8 mouse cellular contexts compared by ENCODE assay signal in genomic region chr3:127790234-127791055, GRCm38 (mm10). TPM values are rescaled to one million over a fixed set of nuclear protein-coding genes. Genes with fewer than 3 reads are reported as not detected.
A peak's percentile ranks its signal among the peaks of the same experiment; 100 is the strongest.
DNase-seq lines count a peak whose midpoint lies in the region; ATAC-seq lines count a peak whose summit lies in the region.

No protein-coding gene starts in this region.

- peak overlapping the region; percentile 70 for H3K9ac ChIP-seq in forebrain, embryonic 13.5 days
- H3K9ac ChIP-seq in hindbrain, embryonic 15.5 days, result peak overlapping the region; percentile 40
- H3K9ac ChIP-seq in midbrain, embryonic 16.5 days (ENCODE audit: low read depth, low read length), result peak overlapping the region; percentile 50; the same call in 1 of the 2 replicates

- H3K27me3 ChIP-seq in forebrain, embryonic 13.5 days, result peaks cover 46% of the 10 kb centered on the region
- H3K27me3 ChIP-seq in hindbrain, embryonic 15.5 days, result peaks cover 36% of the 10 kb centered on the region
- H3K27me3 ChIP-seq in midbrain, embryonic 16.5 days (ENCODE audit: control insufficient read depth, insufficient read depth, low read depth, low read length), result peaks cover 23% of the 10 kb centered on the region

- peak overlapping the region; percentile 90 for H3K4me2 ChIP-seq in forebrain, embryonic 13.5 days
- peak overlapping the region; percentile 100 for H3K4me2 ChIP-seq in hindbrain, embryonic 15.5 days
- H3K4me2 ChIP-seq in midbrain, embryonic 16.5 days (ENCODE audit: low read length), result peak overlapping the region; percentile 96

- peak overlapping the region; percentile 60 for H3K4me3 ChIP-seq in forebrain, embryonic 13.5 days
- peak overlapping the region; percentile 56 for H3K4me3 ChIP-seq in hindbrain, embryonic 15.5 days
- H3K4me3 ChIP-seq in midbrain, embryonic 16.5 days (ENCODE audit: low read depth, low read length), result peak overlapping the region; percentile 44

- H3K36me3 ChIP-seq in forebrain, embryonic 13.5 days (ENCODE audit: poor library complexity, severe bottlenecking), result no peaks in the 10 kb centered on the region
- H3K36me3 ChIP-seq in hindbrain, embryonic 15.5 days, result no peaks in the 10 kb centered on the region
- no peaks in the 10 kb centered on the region for H3K36me3 ChIP-seq in midbrain, embryonic 16.5 days (ENCODE audit: control insufficient read depth, insufficient read depth, low read length)

- H3K4me1 ChIP-seq in forebrain, embryonic 13.5 days, result peaks cover 19% of the 10 kb centered on the region
- peaks cover 20% of the 10 kb centered on the region for H3K4me1 ChIP-seq in hindbrain, embryonic 15.5 days (replicated peaks)
- peaks cover 11% of the 10 kb centered on the region for H3K4me1 ChIP-seq in midbrain, embryonic 16.5 days (ENCODE audit: control insufficient read depth, insufficient read depth, low read length)

- under 1% methylated on average over 34 of the region's 36 CpGs for WGBS in forebrain, embryonic 13.5 days
- under 1% methylated on average over 36 of the region's 36 CpGs for WGBS in hindbrain, embryonic 15.5 days
- WGBS in midbrain, embryonic 16.5 days, result under 1% methylated on average over 34 of the region's 36 CpGs

- DNase-seq in left cerebral cortex, postnatal 10 days (ENCODE audit: extremely low spot score in 1 of 2, low spot score in 2 of 2), result peak; percentile 20 to 82
- no peak for DNase-seq in left cerebral cortex, adult 11 months (ENCODE audit: low spot score)
- peak; percentile 33 for DNase-seq in c-Kit-negative CD71-positive TER-119-positive erythroid progenitor cells, embryonic 14.5 days (ENCODE audit: low read depth, low spot score)
- peak; percentile 63 for DNase-seq in liver
- peak; percentile 58 for DNase-seq in testis, postnatal 10 days (ENCODE audit: low spot score)

- no peaks in the 10 kb centered on the region for H3K9me3 ChIP-seq in forebrain, embryonic 13.5 days (replicated peaks)
- H3K9me3 ChIP-seq in hindbrain, embryonic 15.5 days, result no peaks in the 10 kb centered on the region
- no peaks in the 10 kb centered on the region for H3K9me3 ChIP-seq in midbrain, embryonic 16.5 days (replicated peaks; ENCODE audit: control insufficient read depth, low read length, poor library complexity, severe bottlenecking)

- intact Hi-C loops in left cerebral cortex, postnatal 10 days (cut with DNase I), result no loop called here

- peak; percentile 81 for ATAC-seq in forebrain, embryonic 13.5 days
- ATAC-seq in hindbrain, embryonic 15.5 days (ENCODE audit: low FRiP score, low read depth), result peak; percentile 65
- peak; percentile 79 for ATAC-seq in midbrain, embryonic 16.5 days

- no peak overlapping the region for H3K27ac ChIP-seq in forebrain, embryonic 13.5 days
- H3K27ac ChIP-seq in hindbrain, embryonic 15.5 days (replicated peaks), result peak overlapping the region; percentile 28; the same call in 1 of the 2 replicates
- no peak overlapping the region; the same call in 1 of the 2 replicates for H3K27ac ChIP-seq in midbrain, embryonic 16.5 days (ENCODE audit: low read length)

RNA-seq across cellular contexts. Expression of gene Tifa, which starts 0.8 kb away (rescaled TPM):
- 1 to 10 TPM; 2.8 to 3.0 TPM for total RNA-seq in left cerebral cortex, postnatal 10 days (2021)
- 4.9 and 5.0 TPM in 2 replicates for polyA plus RNA-seq in forebrain, embryonic 13.5 days (2015; fragmentation: Nextera tagmentation; extraction: Ambion mirVana)
- polyA plus RNA-seq in hindbrain, embryonic 15.5 days (2015; fragmentation: Nextera tagmentation; extraction: Ambion mirVana), result 2.9 and 3.9 TPM in 2 replicates
- polyA plus RNA-seq in midbrain, embryonic 16.5 days (2015; fragmentation: Nextera tagmentation; extraction: Ambion mirVana), result 3.1 and 3.8 TPM in 2 replicates

RNA-seq across cellular contexts. Expression of gene Alpk1, which starts 10.1 kb away (rescaled TPM):
- 1 to 10 TPM; 3.9 to 5.9 TPM for total RNA-seq in left cerebral cortex, postnatal 10 days (2021)
- 1.1 and 1.4 TPM in 2 replicates for polyA plus RNA-seq in forebrain, embryonic 13.5 days (2015; fragmentation: Nextera tagmentation; extraction: Ambion mirVana)
- 0.68 and 0.71 TPM in 2 replicates for polyA plus RNA-seq in hindbrain, embryonic 15.5 days (2015; fragmentation: Nextera tagmentation; extraction: Ambion mirVana)
- polyA plus RNA-seq in midbrain, embryonic 16.5 days (2015; fragmentation: Nextera tagmentation; extraction: Ambion mirVana), result 0.38 and 0.73 TPM in 2 replicates

RNA-seq across cellular contexts. Expression of gene Ap1ar, which starts 46.9 kb away (rescaled TPM):
- total RNA-seq in left cerebral cortex, postnatal 10 days (2021), result 10 to 100 TPM; 70.6 to 76.0 TPM
- 62.3 and 73.0 TPM in 2 replicates for polyA plus RNA-seq in forebrain, embryonic 13.5 days (2015; fragmentation: Nextera tagmentation; extraction: Ambion mirVana)
- polyA plus RNA-seq in hindbrain, embryonic 15.5 days (2015; fragmentation: Nextera tagmentation; extraction: Ambion mirVana), result 90.4 and 104 TPM in 2 replicates
- 90.2 and 92.1 TPM in 2 replicates for polyA plus RNA-seq in midbrain, embryonic 16.5 days (2015; fragmentation: Nextera tagmentation; extraction: Ambion mirVana)
